Mouse (Mus musculus): ENCODE measurements around the gene Dnajc4. TPM values are rescaled to one million over a fixed set of nuclear protein-coding genes. Genes with fewer than 3 reads are reported as not detected.

Dnajc4 gene
- 28.5 TPM for polyA plus RNA-seq (2012; fragmentation: generic; extraction: Trizol)

GRCm38 (mm10) chr19:6992011-6992858, at the start of gene Dnajc4:
Gene Dnajc4, minus strand, starts transcription at chr19:6992572.
- peak; percentile 57 for TF ChIP-seq POLR2A (IDR thresholded peaks at IDR 0.05; ENCODE audit: insufficient read length, low read depth)
- no peak for TF ChIP-seq TCF3 (IDR thresholded peaks at IDR 0.05; ENCODE audit: insufficient read length, low read depth)
- peak in 1 of 3 experiments; percentile 19 for TF ChIP-seq MYOD1 (IDR thresholded peaks at IDR 0.05; ENCODE audit: control insufficient read depth in 1 of 3, insufficient read length in 2 of 3, low read depth in 2 of 3)
- TF ChIP-seq E2F4 (IDR thresholded peaks at IDR 0.05; ENCODE audit: insufficient read depth) = peak; percentile 80
- peak in 1 of 3 experiments; percentile 41 for TF ChIP-seq MYOG (IDR thresholded peaks at IDR 0.05; ENCODE audit: control insufficient read depth in 1 of 3, insufficient read depth in 1 of 3, insufficient read length in 2 of 3, low read depth in 2 of 3)
- no peak for TF ChIP-seq CEBPB (IDR thresholded peaks at IDR 0.05; ENCODE audit: insufficient read depth, poor library complexity, severe bottlenecking)
- TF ChIP-seq MAX (IDR thresholded peaks at IDR 0.05; ENCODE audit: low read depth) = no peak
- peak; percentile 59 for TF ChIP-seq POLR2AphosphoS2 (IDR thresholded peaks at IDR 0.05; ENCODE audit: insufficient read length, low read depth)
- no peak for TF ChIP-seq TCF12 (IDR thresholded peaks at IDR 0.05; ENCODE audit: insufficient read depth, poor library complexity, severe bottlenecking)
- TF ChIP-seq USF1 (IDR thresholded peaks at IDR 0.05; ENCODE audit: low read depth) = no peak
- TF ChIP-seq SRF (IDR thresholded peaks at IDR 0.05; ENCODE audit: control insufficient read depth, insufficient read length, low read depth) = peak; percentile 65
- no peak for TF ChIP-seq REST (IDR thresholded peaks at IDR 0.05; ENCODE audit: insufficient read depth, insufficient read length)
- peak within 1 kb of the TSS; percentile 71 for H3K4me3 ChIP-seq
- no peaks in the 10 kb centered on the region for H3K36me3 ChIP-seq (ENCODE audit: control insufficient read depth, insufficient read depth)
- H3ac ChIP-seq (ENCODE audit: control insufficient read depth, insufficient read length) = peak within 1 kb of the TSS; percentile 13
- H3K4me2 ChIP-seq (ENCODE audit: low read depth) = peak within 1 kb of the TSS; percentile 93
- no peaks in the 10 kb centered on the region for H3K27me3 ChIP-seq (ENCODE audit: control insufficient read depth, insufficient read depth, insufficient read length)
- H3K79me2 ChIP-seq (ENCODE audit: control insufficient read depth, insufficient read depth) = no peaks in the 10 kb centered on the region

GRCm38 (mm10) chr19:7041171-7041570, 48.8 kb upstream of the Dnajc4 start:
- Histone ChIP-seq H3ac (ENCODE audit: control insufficient read depth, insufficient read length) (peak overlapping the region; percentile 56), H3K27me3 (ENCODE audit: control insufficient read depth, insufficient read depth, insufficient read length) (no peaks in the 10 kb centered on the region), H3K36me3 (ENCODE audit: control insufficient read depth, insufficient read depth) (peaks cover 4% of the 10 kb centered on the region), H3K79me2 (ENCODE audit: control insufficient read depth, insufficient read depth) (peaks cover 33% of the 10 kb centered on the region), H3K4me3 (peak overlapping the region; percentile 58), H3K4me2 (ENCODE audit: low read depth) (peak overlapping the region; percentile 72)
- TF ChIP-seq TCF12 (IDR thresholded peaks at IDR 0.05; ENCODE audit: insufficient read depth, poor library complexity, severe bottlenecking) (no peak), SRF (IDR thresholded peaks at IDR 0.05; ENCODE audit: control insufficient read depth, insufficient read length, low read depth) (no peak), E2F4 (IDR thresholded peaks at IDR 0.05; ENCODE audit: insufficient read depth) (no peak), POLR2A (IDR thresholded peaks at IDR 0.05; ENCODE audit: insufficient read length, low read depth) (no peak), REST (IDR thresholded peaks at IDR 0.05; ENCODE audit: insufficient read depth, insufficient read length) (no peak), USF1 (IDR thresholded peaks at IDR 0.05; ENCODE audit: low read depth) (no peak), CEBPB (IDR thresholded peaks at IDR 0.05; ENCODE audit: insufficient read depth, poor library complexity, severe bottlenecking) (no peak), MAX (IDR thresholded peaks at IDR 0.05; ENCODE audit: low read depth) (no peak), MYOG (IDR thresholded peaks at IDR 0.05; ENCODE audit: control insufficient read depth in 1 of 3, insufficient read depth in 1 of 3, insufficient read length in 2 of 3, low read depth in 2 of 3) (no peak), POLR2AphosphoS2 (IDR thresholded peaks at IDR 0.05; ENCODE audit: insufficient read length, low read depth) (no peak), MYOD1 (IDR thresholded peaks at IDR 0.05; ENCODE audit: control insufficient read depth in 1 of 3, insufficient read length in 2 of 3, low read depth in 2 of 3) (no peak), TCF3 (IDR thresholded peaks at IDR 0.05; ENCODE audit: insufficient read length, low read depth) (no peak)

GRCm38 (mm10) chr19:7040637-7041130, 48.3 kb upstream of the Dnajc4 start:
- Histone ChIP-seq H3K4me3 (peak overlapping the region; percentile 58), H3K36me3 (ENCODE audit: control insufficient read depth, insufficient read depth) (peaks cover 4% of the 10 kb centered on the region), H3K79me2 (ENCODE audit: control insufficient read depth, insufficient read depth) (peaks cover 37% of the 10 kb centered on the region), H3ac (ENCODE audit: control insufficient read depth, insufficient read length) (peak overlapping the region; percentile 56), H3K4me2 (ENCODE audit: low read depth) (peak overlapping the region; percentile 72), H3K27me3 (ENCODE audit: control insufficient read depth, insufficient read depth, insufficient read length) (no peaks in the 10 kb centered on the region)
- TF ChIP-seq E2F4 (IDR thresholded peaks at IDR 0.05; ENCODE audit: insufficient read depth) (no peak), REST (IDR thresholded peaks at IDR 0.05; ENCODE audit: insufficient read depth, insufficient read length) (no peak), CEBPB (IDR thresholded peaks at IDR 0.05; ENCODE audit: insufficient read depth, poor library complexity, severe bottlenecking) (no peak), MYOD1 (IDR thresholded peaks at IDR 0.05; ENCODE audit: control insufficient read depth in 1 of 3, insufficient read length in 2 of 3, low read depth in 2 of 3) (no peak), TCF12 (IDR thresholded peaks at IDR 0.05; ENCODE audit: insufficient read depth, poor library complexity, severe bottlenecking) (no peak), SRF (IDR thresholded peaks at IDR 0.05; ENCODE audit: control insufficient read depth, insufficient read length, low read depth) (no peak), MAX (IDR thresholded peaks at IDR 0.05; ENCODE audit: low read depth) (no peak), MYOG (IDR thresholded peaks at IDR 0.05; ENCODE audit: control insufficient read depth in 1 of 3, insufficient read depth in 1 of 3, insufficient read length in 2 of 3, low read depth in 2 of 3) (no peak), USF1 (IDR thresholded peaks at IDR 0.05; ENCODE audit: low read depth) (no peak), POLR2A (IDR thresholded peaks at IDR 0.05; ENCODE audit: insufficient read length, low read depth) (no peak), POLR2AphosphoS2 (IDR thresholded peaks at IDR 0.05; ENCODE audit: insufficient read length, low read depth) (no peak), TCF3 (IDR thresholded peaks at IDR 0.05; ENCODE audit: insufficient read length, low read depth) (no peak)

- Histone ChIP-seq H3K36me3 (ENCODE audit: control insufficient read depth, insufficient read depth) (peaks cover 9% of the 10 kb centered on the region), H3K79me2 (ENCODE audit: control insufficient read depth, insufficient read depth) (peaks cover 42% of the 10 kb centered on the region), H3ac (ENCODE audit: control insufficient read depth, insufficient read length) (peak within 1 kb of the TSS; percentile 56), H3K4me2 (ENCODE audit: low read depth) (peak within 1 kb of the TSS; percentile 91), H3K4me3 (peak within 1 kb of the TSS; percentile 58), H3K27me3 (ENCODE audit: control insufficient read depth, insufficient read depth, insufficient read length) (no peaks in the 10 kb centered on the region)
- TF ChIP-seq E2F4 (IDR thresholded peaks at IDR 0.05; ENCODE audit: insufficient read depth) = no peak
- TF ChIP-seq REST (IDR thresholded peaks at IDR 0.05; ENCODE audit: insufficient read depth, insufficient read length) = no peak
- peak; percentile 75 for TF ChIP-seq SRF (IDR thresholded peaks at IDR 0.05; ENCODE audit: control insufficient read depth, insufficient read length, low read depth)
- no peak for TF ChIP-seq TCF3 (IDR thresholded peaks at IDR 0.05; ENCODE audit: insufficient read length, low read depth)
- TF ChIP-seq POLR2AphosphoS2 (IDR thresholded peaks at IDR 0.05; ENCODE audit: insufficient read length, low read depth) = peak; percentile 93
- TF ChIP-seq CEBPB (IDR thresholded peaks at IDR 0.05; ENCODE audit: insufficient read depth, poor library complexity, severe bottlenecking) = no peak
- peak; percentile 87 for TF ChIP-seq POLR2A (IDR thresholded peaks at IDR 0.05; ENCODE audit: insufficient read length, low read depth)
- TF ChIP-seq USF1 (IDR thresholded peaks at IDR 0.05; ENCODE audit: low read depth) = no peak
- peak in 1 of 3 experiments; percentile 13 for TF ChIP-seq MYOD1 (IDR thresholded peaks at IDR 0.05; ENCODE audit: control insufficient read depth in 1 of 3, insufficient read length in 2 of 3, low read depth in 2 of 3)
These were observed 47.7 kb upstream of the Dnajc4 start, which contains the start of gene Stip1 for GRCm38 (mm10) chr19:7039841-7040636. Gene Stip1, minus strand, starts transcription at chr19:7039967.
